Mouse (Mus musculus): ENCODE data around the gene Got1.

Gene Got1

GRCm38 (mm10) chr19:43524187-43525103 is at the start of gene Got1:
Gene Got1, minus strand, starts transcription at chr19:43524605.
- DNase-seq (ENCODE audit: low read depth), result peak; percentile 97

DNA sequence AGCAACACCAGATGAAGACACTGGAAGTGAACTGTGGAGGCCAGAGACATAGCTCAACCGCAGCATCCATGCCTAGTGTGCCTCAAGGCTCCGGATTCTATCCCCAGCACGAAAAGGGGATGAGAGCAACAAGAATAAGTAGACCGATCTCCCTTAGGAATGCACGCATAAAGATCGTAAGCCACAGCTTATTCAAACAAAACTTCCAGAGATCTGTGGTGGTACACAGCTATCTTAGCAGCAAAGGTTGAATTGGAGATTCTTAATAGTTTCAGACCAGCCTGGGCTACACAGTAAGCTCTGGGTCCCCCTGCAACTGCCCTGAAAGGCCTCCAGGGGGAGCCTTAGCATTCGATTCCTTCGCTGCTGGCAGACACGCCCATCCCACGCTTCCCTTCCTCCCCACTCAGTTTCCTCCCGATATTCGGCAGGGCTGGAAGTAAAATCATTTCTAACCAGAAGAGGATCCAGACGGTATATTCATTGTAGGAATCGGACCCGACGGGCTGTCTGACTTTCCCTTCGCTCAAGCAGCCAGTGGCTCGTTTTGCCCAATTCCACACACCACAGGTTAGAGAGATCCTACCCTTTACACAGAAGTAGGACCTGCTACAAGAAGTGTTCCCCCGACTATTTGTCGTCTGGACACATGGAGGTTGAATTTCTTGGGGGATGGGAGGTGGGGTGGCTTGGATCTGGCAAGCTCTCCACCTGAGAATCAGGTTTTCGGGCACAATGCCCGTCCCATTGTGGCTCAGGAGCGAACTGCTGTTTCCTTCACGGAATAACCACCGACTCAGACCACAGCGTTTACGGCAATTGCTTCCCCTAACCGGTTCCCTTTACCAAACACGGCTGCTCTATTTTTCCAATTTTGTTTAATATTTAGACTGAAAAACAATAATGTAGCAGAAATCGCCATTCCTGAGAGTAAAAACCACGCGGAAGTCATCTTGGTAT is 46.7 kb upstream of the Got1 start:
- peak; percentile 83 for DNase-seq (ENCODE audit: low read depth)

- DNase-seq (ENCODE audit: low read depth), result no peak
These were observed 44.7 kb upstream of the Got1 start for GRCm38 (mm10) chr19:43569133-43569532.

DNA sequence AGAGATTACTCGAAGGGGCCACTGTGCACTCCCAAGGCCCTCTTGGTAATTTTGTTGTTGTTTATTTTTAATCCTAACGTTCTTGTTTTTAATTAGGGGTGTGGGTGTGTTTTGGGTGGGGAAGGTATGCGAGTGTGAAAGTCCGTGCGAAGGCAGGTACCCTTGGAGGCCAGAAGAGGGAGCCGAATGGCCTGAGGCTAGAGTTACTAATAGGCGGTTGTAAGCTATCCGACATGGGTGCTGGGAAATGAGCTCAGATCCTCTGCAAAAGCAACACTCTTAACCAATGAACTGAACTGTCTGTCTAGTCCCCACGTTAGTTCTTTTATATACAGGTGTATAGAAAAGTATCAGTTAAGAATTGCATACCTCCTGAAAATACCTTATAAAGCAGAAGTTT is 43.9 kb upstream of the Got1 start:
- DNase-seq (ENCODE audit: low read depth), result peak; percentile 6

DNA sequence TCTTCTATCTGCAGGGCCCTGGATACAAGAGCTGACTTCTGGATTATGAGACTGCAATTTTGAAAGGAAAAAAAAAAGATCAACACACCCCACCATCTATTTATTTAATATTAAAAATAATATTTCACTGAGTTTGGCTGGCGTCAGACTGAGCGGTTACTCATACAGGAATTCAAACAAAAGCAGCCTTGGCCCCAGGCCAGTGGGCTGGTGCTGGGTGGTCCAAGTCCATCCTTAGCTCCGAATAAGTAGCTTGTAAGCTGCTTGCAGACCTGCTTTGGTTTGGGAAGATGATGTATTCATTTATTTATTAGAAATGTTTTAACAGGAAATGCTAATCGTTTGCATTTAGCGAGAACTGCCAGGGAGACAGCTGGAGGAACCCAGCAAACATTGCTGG is 38.8 kb upstream of the Got1 start:
- no peak for DNase-seq (ENCODE audit: low read depth)

DNA sequence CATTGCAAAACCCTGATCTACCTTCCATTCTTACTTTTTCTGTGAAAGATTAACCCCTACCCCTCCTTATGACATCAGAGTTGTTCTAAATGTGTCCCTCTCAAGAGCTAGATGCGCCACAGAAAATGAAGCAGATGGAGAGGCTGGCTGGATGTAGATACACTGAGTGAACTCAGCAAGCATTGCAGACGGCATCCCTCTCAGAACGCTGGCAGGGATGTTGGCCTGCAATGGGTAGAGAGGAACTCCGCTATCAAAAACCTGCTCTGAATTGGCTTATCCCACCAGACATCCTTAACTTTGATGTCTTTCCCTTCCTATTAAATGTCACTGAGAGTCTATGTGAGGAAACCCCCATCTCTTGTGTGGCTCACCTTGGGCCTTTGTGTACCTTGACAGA is 37.4 kb upstream of the Got1 start:
- no peak for DNase-seq (ENCODE audit: low read depth)

GRCm38 (mm10) chr19:43560244-43560643 is 35.8 kb upstream of the Got1 start:
- DNase-seq (ENCODE audit: low read depth), result no peak

DNA sequence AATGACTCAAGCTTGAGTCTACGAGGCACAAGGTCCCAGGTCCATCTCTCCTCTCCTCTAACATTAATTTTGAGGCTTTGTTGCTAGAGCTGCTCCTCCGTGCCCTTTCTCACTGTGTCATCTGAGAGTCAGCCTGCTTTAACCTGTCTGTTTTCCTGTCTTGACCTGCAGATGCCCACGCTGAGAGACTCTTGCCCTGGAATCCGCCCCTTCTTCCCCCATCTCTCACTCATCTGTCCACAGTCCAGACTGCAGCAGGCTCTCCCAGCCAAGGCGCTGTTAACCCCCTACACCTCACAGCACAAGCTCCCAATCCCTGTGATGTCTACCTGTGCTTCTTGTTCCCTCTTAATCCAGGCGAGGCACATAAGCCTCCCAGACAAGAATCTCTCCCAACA is 27.1 kb upstream of the Got1 start:
- DNase-seq (ENCODE audit: low read depth), result no peak

DNA sequence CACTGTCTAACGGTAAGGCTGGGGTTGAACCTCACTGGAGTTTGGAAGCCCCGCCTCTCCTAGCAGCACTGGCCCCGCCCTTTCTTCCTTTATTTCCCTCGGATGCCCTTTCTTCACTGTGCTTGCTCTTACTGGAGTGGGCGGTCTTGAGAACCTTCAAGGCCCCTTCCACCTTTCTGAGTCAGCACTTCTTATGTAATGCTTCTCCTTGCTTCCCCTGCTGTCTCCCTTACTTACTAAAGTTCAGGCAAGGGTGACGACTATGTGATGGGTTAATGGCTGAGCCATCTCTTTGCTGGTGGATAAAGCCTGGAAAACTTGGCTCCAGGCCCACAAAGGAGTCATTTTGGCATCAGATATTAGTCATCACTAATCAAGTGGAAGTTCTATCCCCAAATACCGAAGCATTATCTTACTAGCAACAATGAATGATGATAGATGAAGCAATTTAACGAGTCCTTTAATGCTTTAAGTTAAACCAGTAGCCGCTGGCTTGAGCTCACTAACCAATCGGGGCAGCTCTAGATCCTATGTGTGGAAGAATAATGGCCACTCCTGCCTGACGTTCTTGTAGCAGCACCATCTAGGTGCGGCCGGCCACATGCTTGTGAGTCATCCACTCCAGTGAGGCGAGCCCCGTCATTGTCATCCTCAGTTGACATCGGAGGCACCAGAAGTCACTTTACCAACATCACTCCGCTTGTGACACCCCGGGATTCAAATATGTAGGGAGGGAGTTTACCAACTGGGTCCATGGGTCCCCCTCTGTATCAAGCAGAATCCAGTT is 26.5 kb upstream of the Got1 start:
- no peak for DNase-seq (ENCODE audit: low read depth)

- no peak for DNase-seq (ENCODE audit: low read depth)
These were observed 23.7 kb upstream of the Got1 start for GRCm38 (mm10) chr19:43548060-43548459.

- DNase-seq (ENCODE audit: low read depth), result no peak
These were observed 22.1 kb upstream of the Got1 start for GRCm38 (mm10) chr19:43546337-43547117.

DNA sequence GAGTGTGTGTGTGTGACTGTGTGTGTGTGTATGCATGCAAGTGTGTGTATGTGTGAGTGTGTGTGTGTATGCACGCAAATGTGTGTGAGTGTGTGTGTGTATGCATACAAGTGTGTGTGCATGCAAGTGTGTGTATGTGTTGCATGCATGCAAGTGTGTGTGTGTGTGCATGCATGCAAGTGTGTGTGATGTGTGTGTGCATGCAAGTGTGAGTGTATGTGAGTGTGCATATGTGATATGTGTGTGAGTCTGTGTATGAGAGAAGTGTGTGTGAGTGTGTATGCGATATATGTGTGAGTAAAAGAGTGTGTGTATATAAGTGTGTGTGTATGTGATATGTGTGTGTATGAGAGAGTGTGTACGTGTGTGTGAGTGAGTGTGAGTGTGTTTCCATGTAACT is 11.0 kb upstream of the Got1 start:
- DNase-seq (ENCODE audit: low read depth), result no peak

GRCm38 (mm10) chr19:43530921-43531320 is 6.5 kb upstream of the Got1 start:
- peak; percentile 89 for DNase-seq (ENCODE audit: low read depth)

DNA sequence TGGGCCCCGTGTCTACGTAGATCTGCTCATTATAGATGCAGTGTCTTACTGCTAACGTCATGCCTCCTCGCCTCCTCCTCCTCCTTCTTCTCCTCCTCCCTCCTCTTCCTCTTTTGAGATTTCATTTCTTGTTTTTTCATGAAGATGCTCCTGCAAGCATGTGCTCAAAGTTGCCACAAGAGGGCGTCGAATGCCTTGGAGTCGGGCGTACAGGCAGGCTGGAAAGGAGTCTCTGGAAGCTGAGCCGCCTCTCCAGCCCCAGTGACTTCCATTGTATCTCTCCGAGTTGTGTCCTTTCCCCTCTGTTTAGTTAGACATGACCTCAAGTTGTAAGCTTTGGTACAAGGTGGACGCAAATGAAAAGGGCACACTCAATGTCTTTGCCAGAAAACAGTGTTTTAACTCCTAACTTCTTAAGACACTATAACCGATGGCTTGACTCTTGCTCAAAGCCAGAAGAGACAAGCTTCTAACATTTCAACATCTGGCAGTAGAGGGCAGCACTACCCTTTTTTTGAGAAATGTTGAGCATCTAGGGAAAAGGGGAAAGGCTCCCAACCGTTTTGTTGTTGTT is 5.9 kb upstream of the Got1 start:
- DNase-seq (ENCODE audit: low read depth), result peak; percentile 91

GRCm38 (mm10) chr19:43528056-43528587 is 3.7 kb upstream of the Got1 start:
- DNase-seq (ENCODE audit: low read depth), result no peak

DNA sequence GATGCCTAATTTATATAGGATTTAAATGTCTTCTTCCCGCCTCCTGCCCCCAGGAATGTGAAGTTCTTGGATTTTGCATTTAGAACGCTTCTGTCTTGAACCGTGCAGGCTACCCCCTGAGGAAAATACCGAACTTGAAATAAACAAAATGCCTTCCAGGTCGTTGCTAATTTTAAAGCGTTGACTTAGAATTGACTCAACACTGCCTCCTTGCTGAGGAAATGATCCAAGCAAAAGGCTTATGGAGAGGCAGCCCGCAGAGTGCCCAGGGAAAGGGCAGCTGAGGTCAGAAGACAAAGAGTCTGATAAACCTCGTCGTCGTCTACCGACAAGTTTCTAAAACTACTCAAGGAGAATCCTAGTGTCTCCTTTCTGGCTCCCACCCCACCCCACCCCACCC is 2.7 kb upstream of the Got1 start:
- peak; percentile 47 for DNase-seq (ENCODE audit: low read depth)

DNA sequence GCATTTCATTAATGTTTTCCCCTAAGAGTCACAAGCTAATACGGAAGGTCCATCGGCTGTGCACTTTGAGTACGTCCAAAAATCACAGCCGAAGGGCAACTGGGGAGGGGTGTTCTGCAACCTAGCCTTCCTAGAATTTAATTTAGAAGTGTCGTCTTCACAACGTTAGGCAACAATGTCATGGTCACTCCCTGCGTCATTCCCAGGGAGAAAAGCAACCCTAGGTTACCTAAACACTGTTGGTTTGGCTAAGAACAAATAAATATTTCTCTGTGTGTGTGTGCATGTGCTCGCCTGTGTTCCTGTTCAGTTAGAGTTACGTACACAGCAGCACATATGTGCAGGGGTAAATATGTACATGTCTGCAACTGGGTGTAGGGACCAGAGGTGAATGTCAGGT is 1.6 kb upstream of the Got1 start:
- no peak for DNase-seq (ENCODE audit: low read depth)

DNA sequence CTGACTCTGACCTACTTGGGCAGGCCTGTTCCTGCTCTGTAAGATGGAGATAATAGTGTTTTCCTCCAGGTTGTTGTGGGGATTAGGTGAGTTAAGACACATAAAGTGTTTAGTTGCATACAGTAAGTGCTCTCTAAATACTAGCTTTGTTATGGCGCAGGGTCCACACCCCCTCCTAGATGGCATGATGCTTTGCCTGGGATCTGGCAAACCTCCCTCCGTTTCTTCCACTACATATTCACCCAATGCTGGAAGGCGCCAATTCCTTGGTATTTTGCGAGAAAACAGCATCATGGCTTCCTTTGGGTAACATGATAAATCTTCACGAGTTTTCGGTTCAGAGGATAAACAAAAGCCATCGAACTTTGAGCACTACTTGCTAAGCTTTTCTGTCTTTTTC is 1.2 kb upstream of the Got1 start:
- no peak for DNase-seq (ENCODE audit: low read depth)

DNA sequence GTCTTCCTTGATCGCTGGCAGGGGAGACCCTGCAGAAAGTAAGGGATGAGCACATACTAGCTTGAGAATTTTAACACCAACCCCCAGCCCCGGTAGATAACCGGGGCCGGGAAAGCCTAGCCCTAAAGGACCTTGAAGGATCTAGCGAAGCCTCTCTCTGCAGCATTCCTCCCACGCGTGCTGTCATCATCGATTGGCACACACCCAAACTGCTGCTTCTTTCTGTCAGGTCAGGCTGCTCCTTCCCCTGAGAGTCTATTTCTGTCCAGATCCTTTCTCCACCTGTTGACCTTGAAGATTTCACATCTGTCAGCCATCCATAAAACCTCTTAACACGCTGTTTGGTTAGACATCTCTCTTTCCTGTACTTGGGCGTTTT is 688 bp upstream of the Got1 start:
- peak; percentile 61 for DNase-seq (ENCODE audit: low read depth)

DNA sequence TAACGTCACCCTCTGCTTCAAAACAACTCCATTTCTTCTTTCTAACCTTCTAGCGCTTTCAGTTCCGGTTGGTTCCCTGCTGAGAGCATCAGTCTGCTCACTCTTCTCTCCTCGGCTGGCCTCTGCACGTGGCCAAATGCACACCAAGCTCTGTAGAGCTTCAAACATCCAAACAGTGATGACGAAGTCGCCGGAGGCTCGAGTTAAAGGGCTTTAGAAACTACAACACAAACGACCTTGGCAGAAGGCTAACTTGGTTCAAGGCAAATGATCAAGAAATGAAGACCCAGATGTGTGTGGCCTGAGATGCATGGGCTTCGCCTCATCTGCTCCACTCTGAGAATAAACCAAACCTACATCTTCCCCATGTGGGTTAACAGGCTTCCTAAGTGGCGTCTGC is 854 bp downstream of the Got1 start:
- peak; percentile 89 for DNase-seq (ENCODE audit: low read depth)

GRCm38 (mm10) chr19:43521996-43522395 is 2.4 kb downstream of the Got1 start:
- DNase-seq (ENCODE audit: low read depth), result peak; percentile 80
